Mouse (Mus musculus) CD4-positive, CD25-positive, alpha-beta regulatory T cell, adult 9 weeks (primary cell): ENCODE measurements around the gene Lrp6. TPM values are rescaled to one million over a fixed set of nuclear protein-coding genes. Genes with fewer than 3 reads are reported as not detected.

Experiments
- polyA plus RNA-seq: library from polyadenylated mRNA; unstranded; fragments of 100-300 nt; shearing (Covaris generic); gene quantifications from one replicate; pipeline ENCODE4 v1.2.1, GENCODE M21; 2017

The Lrp6 gene
- polyA plus RNA-seq: 4.5 TPM

GRCm38 (mm10) chr6:134566818-134567485, at the start of gene Lrp6:
Gene Lrp6 (minus strand): TSS chr6:134566965.

Other genes starting within 250 kb of the Lrp6 start
- 4.8 TPM for gene Bcl2l14, start 170.6 kb downstream of the Lrp6 start, polyA plus RNA-seq
- gene Mansc1, start 65.5 kb upstream of the Lrp6 start, polyA plus RNA-seq: 6.5 TPM
- 18.8 TPM for gene Borcs5, start 72.5 kb upstream of the Lrp6 start, polyA plus RNA-seq
- gene Dusp16, start 225.7 kb upstream of the Lrp6 start, polyA plus RNA-seq: 1.6 TPM